ENCODE assay signal across 20 mouse cellular contexts in the genomic region with DNA sequence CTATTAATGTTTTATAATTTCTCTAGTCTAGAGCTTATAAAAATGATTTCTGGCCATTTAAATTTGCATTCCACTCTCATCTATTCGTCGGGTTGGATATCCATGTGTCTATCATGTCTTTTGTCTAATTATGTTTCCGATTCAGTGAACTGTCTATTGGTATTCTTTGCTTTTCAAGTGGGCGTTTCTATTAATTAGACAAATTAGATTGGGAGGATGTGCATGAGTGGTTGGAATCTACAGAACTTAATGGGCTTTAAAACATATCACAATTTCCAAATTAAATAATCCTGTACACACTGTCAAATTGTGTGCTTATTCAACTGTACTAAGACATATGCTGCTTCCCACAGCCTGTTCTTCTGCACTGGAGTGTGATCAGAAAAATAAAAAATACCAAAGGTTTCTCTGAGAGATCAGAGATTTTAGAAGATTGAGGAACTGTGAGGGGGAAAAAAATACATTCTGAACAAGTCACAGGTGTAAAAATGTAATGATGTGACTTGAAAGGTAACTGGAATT.
DNase-seq lines count a peak whose midpoint lies in the region; ATAC-seq and TF ChIP-seq lines count a peak whose summit lies in the region.
"Had no signal": no experiment of that assay in that cellular context is flagged by ENCODE, and none has a peak within 500 bp of the region (broad histone marks: within the 10 kb centered on the region; RNA-seq: fewer than 3 reads in every experiment).

No protein-coding gene starts in this region.

- no peaks in the 10 kb centered on the region for H3K27me3 ChIP-seq in forebrain, embryonic 14.5 days (replicated peaks; ENCODE audit: control insufficient read depth, insufficient read depth, low read length)
- H3K27me3 ChIP-seq in forebrain, embryonic 15.5 days = no peaks in the 10 kb centered on the region
- H3K27me3 ChIP-seq in liver, postnatal 0 days (ENCODE audit: insufficient read depth, low read length) = no peaks in the 10 kb centered on the region
- H3K27me3 ChIP-seq: embryonic facial prominence, embryonic 13.5 days; heart, embryonic 13.5 days; intestine, embryonic 15.5 days had no signal

- no peak overlapping the region for H3K27ac ChIP-seq in forebrain, embryonic 14.5 days (ENCODE audit: low read depth, low read length)
- H3K27ac ChIP-seq in forebrain, embryonic 15.5 days (replicated peaks) = no peak overlapping the region
- peak overlapping the region; percentile 41; the same call in 1 of the 2 replicates for H3K27ac ChIP-seq in layer of hippocampus, adult 2 months
- no peak overlapping the region for H3K27ac ChIP-seq in liver, postnatal 0 days (ENCODE audit: low read depth)
- H3K27ac ChIP-seq: embryonic facial prominence, embryonic 13.5 days; heart, embryonic 13.5 days; hindbrain, embryonic 14.5 days; intestine, embryonic 15.5 days had no signal

- no peak overlapping the region for H3K9ac ChIP-seq in forebrain, embryonic 14.5 days (ENCODE audit: low read length)
- H3K9ac ChIP-seq in forebrain, embryonic 15.5 days (replicated peaks) = no peak overlapping the region
- H3K9ac ChIP-seq in liver, postnatal 0 days (replicated peaks) = no peak overlapping the region
- H3K9ac ChIP-seq: embryonic facial prominence, embryonic 13.5 days; heart, embryonic 13.5 days; hindbrain, embryonic 14.5 days; intestine, embryonic 15.5 days had no signal

- WGBS in forebrain, embryonic 14.5 days = 22% methylated on average over 4 of the region's 4 CpGs
- 18% methylated on average over 4 of the region's 4 CpGs for WGBS in forebrain, embryonic 15.5 days
- 74% methylated on average over 4 of the region's 4 CpGs for WGBS in liver, postnatal 0 days (ENCODE audit: insufficient replicate concordance)

- no peak for TF ChIP-seq CTCF in layer of hippocampus, adult 2 months (conservative IDR thresholded peaks at IDR 0.05)
- TF ChIP-seq CTCF in liver, postnatal 0 days (IDR thresholded peaks at IDR 0.05; ENCODE audit: low read depth) = no peak

- no peak for TF ChIP-seq EP300 in liver, postnatal 0 days (IDR thresholded peaks at IDR 0.05; ENCODE audit: low read depth)

- peak; percentile 14 for DNase-seq in forebrain, embryonic 14.5 days (ENCODE audit: low spot score)
- DNase-seq in layer of hippocampus, adult 2 months (ENCODE audit: low spot score in 2 of 2) = peak in 1 of 2 experiments; percentile 12
- DNase-seq in layer of hippocampus, adult 9-11 months = no peak
- peak; percentile 74 for DNase-seq in Muller cell, postnatal 12 days (ENCODE audit: inconsistent ontology term)
- DNase-seq in brain, adult 2 months (ENCODE audit: low read depth, low spot score) = peak; percentile 16
- DNase-seq in yolk sac, embryonic 10.5 days (ENCODE audit: low spot score) = no peak
- DNase-seq in liver, postnatal 0 days = no peak
- DNase-seq: adrenal gland, adult 8-10 months; adrenal gland, postnatal 36 days; cerebellum, adult 11-12 months; cerebellum, adult 9-10 months; cerebellum, postnatal 25 days; gastrocnemius, postnatal 36 days; heart, adult 11 months; heart, postnatal 4 days had no signal

- no peak overlapping the region for H3K4me2 ChIP-seq in forebrain, embryonic 14.5 days (ENCODE audit: low read length)
- H3K4me2 ChIP-seq in forebrain, embryonic 15.5 days (replicated peaks) = no peak overlapping the region
- H3K4me2 ChIP-seq in liver, postnatal 0 days (ENCODE audit: low read depth, low read length) = no peak overlapping the region
- H3K4me2 ChIP-seq: embryonic facial prominence, embryonic 13.5 days; heart, embryonic 13.5 days; hindbrain, embryonic 14.5 days; intestine, embryonic 15.5 days had no signal

- H3K4me1 ChIP-seq in forebrain, embryonic 14.5 days (ENCODE audit: control insufficient read depth, insufficient read depth, low read length) = no peaks in the 10 kb centered on the region
- no peaks in the 10 kb centered on the region for H3K4me1 ChIP-seq in forebrain, embryonic 15.5 days
- H3K4me1 ChIP-seq in liver, postnatal 0 days (ENCODE audit: insufficient read depth) = no peaks in the 10 kb centered on the region
- H3K4me1 ChIP-seq: embryonic facial prominence, embryonic 13.5 days; heart, embryonic 13.5 days; intestine, embryonic 15.5 days had no signal

- no peaks in the 10 kb centered on the region for H3K36me3 ChIP-seq in forebrain, embryonic 14.5 days (ENCODE audit: control insufficient read depth, insufficient read depth, low read length)
- no peaks in the 10 kb centered on the region for H3K36me3 ChIP-seq in forebrain, embryonic 15.5 days
- H3K36me3 ChIP-seq in liver, postnatal 0 days (replicated peaks; ENCODE audit: insufficient read depth, low read length) = no peaks in the 10 kb centered on the region
- H3K36me3 ChIP-seq: embryonic facial prominence, embryonic 13.5 days; heart, embryonic 13.5 days; intestine, embryonic 15.5 days had no signal

- no peaks in the 10 kb centered on the region for H3K9me3 ChIP-seq in forebrain, embryonic 14.5 days (replicated peaks; ENCODE audit: control insufficient read depth, low read length)
- H3K9me3 ChIP-seq in forebrain, embryonic 15.5 days = no peaks in the 10 kb centered on the region
- no peaks in the 10 kb centered on the region for H3K9me3 ChIP-seq in liver, postnatal 0 days (ENCODE audit: low read length)
- H3K9me3 ChIP-seq: embryonic facial prominence, embryonic 13.5 days; heart, embryonic 13.5 days; intestine, embryonic 15.5 days had no signal

- no peak overlapping the region for H3K4me3 ChIP-seq in forebrain, embryonic 14.5 days (ENCODE audit: low read depth, low read length)
- H3K4me3 ChIP-seq in forebrain, embryonic 15.5 days = no peak overlapping the region
- no peak overlapping the region for H3K4me3 ChIP-seq in layer of hippocampus, adult 2 months
- no peak overlapping the region for H3K4me3 ChIP-seq in liver, postnatal 0 days (ENCODE audit: low read depth, low read length)
- H3K4me3 ChIP-seq: embryonic facial prominence, embryonic 13.5 days; heart, embryonic 13.5 days; intestine, embryonic 15.5 days had no signal

- ATAC-seq in forebrain, embryonic 14.5 days = peak; percentile 18; the same call in 1 of the 2 replicates
- ATAC-seq in forebrain, embryonic 15.5 days (replicated peaks) = no peak
- no peak for ATAC-seq in liver, postnatal 0 days
- ATAC-seq: intestine, embryonic 15.5 days had no signal

Comparison
In these comparisons a context has a peak if more than half of its experiments do, and no peak if none do; other contexts are left out.
1. DNase-seq: peak in forebrain, embryonic 14.5 days (single experiment), Muller cell, postnatal 12 days (single experiment) and brain, adult 2 months (single experiment); none in layer of hippocampus, adult 9-11 months (single experiment), yolk sac, embryonic 10.5 days (single experiment) and liver, postnatal 0 days (single experiment).